Mouse (Mus musculus) liver, embryonic 15.5 days (tissue): Measurements from ENCODE around the gene Mafg. TPM values are rescaled to one million over a fixed set of nuclear protein-coding genes. Genes with fewer than 3 reads are reported as not detected.

Source experiments
- ATAC-seq: fragments of 200-750 bp; cut with Nextera tagmentation; 2 replicates; pipeline ENCODE4 v1.8.0; 2017; ENCODE audit warnings: moderate number of reproducible peaks, mild to moderate bottlenecking, moderate library complexity; ENCODE audit not compliant: insufficient read depth
- H3K27ac ChIP-seq: fragments of 300-500 bp; sonication (generic); replicated peaks from 2 replicates; pipeline ENCODE4 v1.5.1; 2015; ENCODE audit warnings: mild to moderate bottlenecking, inconsistent platforms
- H3K27me3 ChIP-seq: fragments of 300-500 bp; sonication (generic); 2 replicates; pipeline ENCODE4 v1.6.1; 2015; ENCODE audit warnings: mild to moderate bottlenecking, inconsistent platforms
- H3K36me3 ChIP-seq: fragments of 300-500 bp; sonication (generic); replicated peaks from 2 replicates; pipeline ENCODE4 v1.6.1; 2015; ENCODE audit warnings: moderate library complexity, mild to moderate bottlenecking, inconsistent platforms
- H3K4me1 ChIP-seq: fragments of 300-500 bp; sonication (generic); replicated peaks from 2 replicates; pipeline ENCODE4 v1.6.1; 2015; ENCODE audit warnings: inconsistent platforms
- H3K4me2 ChIP-seq: fragments of 300-500 bp; sonication (generic); 2 replicates; pipeline ENCODE4 v1.6.1; 2015; ENCODE audit warnings: moderate library complexity, mild to moderate bottlenecking, inconsistent platforms
- H3K4me3 ChIP-seq: fragments of 300-500 bp; sonication (generic); replicated peaks from 2 replicates; pipeline ENCODE4 v1.5.1; 2015; ENCODE audit warnings: mild to moderate bottlenecking, inconsistent platforms
- H3K9ac ChIP-seq: fragments of 300-500 bp; sonication (generic); 2 replicates; pipeline ENCODE4 v1.6.1; 2015; ENCODE audit warnings: moderate library complexity, mild to moderate bottlenecking, inconsistent platforms
- H3K9me3 ChIP-seq: fragments of 300-500 bp; sonication (generic); replicated peaks from 2 replicates; pipeline ENCODE4 v1.6.1; 2016; ENCODE audit warnings: inconsistent platforms
- WGBS: fragments of 180-500 bp; shearing (Covaris S2); methylation state at CpG from one replicate; pipeline ENCODE4 v1.1.7; 2015; ENCODE audit warnings: mixed read lengths; ENCODE audit not compliant: insufficient replicate concordance; 5-methylcytosine and 5-hydroxymethylcytosine counted together
- polyA plus RNA-seq: library from polyadenylated mRNA; unstranded; fragments of >200 nt; fragmentation: Nextera tagmentation; extraction: Ambion mirVana; gene quantifications from 2 replicates; pipeline ENCODE4 v1.2.1, GENCODE M21; 2015

Gene Mafg
- polyA plus RNA-seq, 1 experiment from 2014 or later = 37.6 TPM

GRCm38 (mm10) chr11:120629341-120629730 lies 4.1 kb downstream of the Mafg start:
- no peak for ATAC-seq
- peaks cover 84% of the 10 kb centered on the region for H3K4me1 ChIP-seq
- peak overlapping the region; percentile 87 for H3K4me3 ChIP-seq
- H3K36me3 ChIP-seq = peaks cover 24% of the 10 kb centered on the region
- H3K9ac ChIP-seq = peak overlapping the region; percentile 98
- H3K4me2 ChIP-seq = peak overlapping the region; percentile 94
- H3K9me3 ChIP-seq = no peaks in the 10 kb centered on the region
- 24% methylated on average over 23 of the region's 23 CpGs for WGBS
- peak overlapping the region; percentile 99 for H3K27ac ChIP-seq
- H3K27me3 ChIP-seq = no peaks in the 10 kb centered on the region

GRCm38 (mm10) chr11:120628601-120629340 lies 4.6 kb downstream of the Mafg start:
- Histone ChIP-seq H3K4me1 (peaks cover 84% of the 10 kb centered on the region), H3K27ac (peak overlapping the region; percentile 99)

GRCm38 (mm10) chr11:120627468-120628300 lies 5.7 kb downstream of the Mafg start:
- no peak for ATAC-seq
- no peaks in the 10 kb centered on the region for H3K27me3 ChIP-seq
- peaks cover 35% of the 10 kb centered on the region for H3K36me3 ChIP-seq
- H3K9me3 ChIP-seq = no peaks in the 10 kb centered on the region
- peak overlapping the region; percentile 28 for H3K9ac ChIP-seq
- peak overlapping the region; percentile 45 for H3K4me2 ChIP-seq
- 33% methylated on average over 22 of the region's 22 CpGs for WGBS
- H3K4me3 ChIP-seq = peak overlapping the region; percentile 27
- H3K4me1 ChIP-seq = peaks cover 92% of the 10 kb centered on the region
- H3K27ac ChIP-seq = peak overlapping the region; percentile 96

More at GRCm38 (mm10) chr11:120628601-120629340, 4.6 kb downstream of the Mafg start:
- Histone ChIP-seq H3K9ac (peak overlapping the region; percentile 98), H3K36me3 (peaks cover 24% of the 10 kb centered on the region), H3K9me3 (no peaks in the 10 kb centered on the region), H3K4me2 (peak overlapping the region; percentile 94), H3K27me3 (no peaks in the 10 kb centered on the region), H3K4me3 (peak overlapping the region; percentile 87)
- 80% methylated on average over 23 of the region's 23 CpGs for WGBS
- ATAC-seq = no peak

- Histone ChIP-seq H3K9me3 (no peaks in the 10 kb centered on the region), H3K9ac (0 out of 2 replicates have a peak overlapping the region, but pooled peaks have one; percentile 28), H3K4me3 (no peak overlapping the region), H3K4me1 (peaks cover 90% of the 10 kb centered on the region), H3K36me3 (peaks cover 42% of the 10 kb centered on the region), H3K27me3 (no peaks in the 10 kb centered on the region), H3K4me2 (peak overlapping the region; percentile 45), H3K27ac (peak overlapping the region; percentile 96)
- WGBS = 76% methylated on average over 11 of the region's 11 CpGs
- ATAC-seq = no peak
These were observed 6.5 kb downstream of the Mafg start for GRCm38 (mm10) chr11:120626785-120627467.

- Histone ChIP-seq H3K27ac (peak within 1 kb of the TSS; percentile 96), H3K36me3 (peaks cover 59% of the 10 kb centered on the region), H3K4me2 (peak within 1 kb of the TSS; percentile 90), H3K9ac (peak within 1 kb of the TSS; percentile 93), H3K27me3 (no peaks in the 10 kb centered on the region), H3K4me1 (peaks cover 73% of the 10 kb centered on the region), H3K9me3 (no peaks in the 10 kb centered on the region), H3K4me3 (peak within 1 kb of the TSS; percentile 93)
- no peak for ATAC-seq
- 12% methylated on average over 5 of the region's 5 CpGs for WGBS
These were observed 8.1 kb downstream of the Mafg start, which contains the start of gene Sirt7 for GRCm38 (mm10) chr11:120625152-120625775. Sirt7 (minus strand) TSS chr11:120625240.

GRCm38 (mm10) chr11:120624680-120625111 lies 8.7 kb downstream of the Mafg start:
- H3K4me1 ChIP-seq = peaks cover 67% of the 10 kb centered on the region
- 1% methylated on average over 53 of the region's 53 CpGs for WGBS
- peaks cover 65% of the 10 kb centered on the region for H3K36me3 ChIP-seq

GRCm38 (mm10) chr11:120623961-120624679 lies 9.3 kb downstream of the Mafg start:
- no peaks in the 10 kb centered on the region for H3K27me3 ChIP-seq
- ATAC-seq = peak; percentile 82
- peak overlapping the region; percentile 93 for H3K4me3 ChIP-seq
- peak overlapping the region; percentile 90 for H3K4me2 ChIP-seq
- peak overlapping the region; percentile 93 for H3K9ac ChIP-seq
- peaks cover 63% of the 10 kb centered on the region for H3K4me1 ChIP-seq
- H3K9me3 ChIP-seq = no peaks in the 10 kb centered on the region
- H3K27ac ChIP-seq = peak overlapping the region; percentile 96
- 10% methylated on average over 30 of the region's 30 CpGs for WGBS
- H3K36me3 ChIP-seq = peaks cover 66% of the 10 kb centered on the region

More at GRCm38 (mm10) chr11:120624680-120625111, 8.7 kb downstream of the Mafg start:
- peak; percentile 64 for ATAC-seq
- peak overlapping the region; percentile 90 for H3K4me2 ChIP-seq
- no peaks in the 10 kb centered on the region for H3K9me3 ChIP-seq
- H3K27ac ChIP-seq = peak overlapping the region; percentile 96
- H3K4me3 ChIP-seq = peak overlapping the region; percentile 93
- no peaks in the 10 kb centered on the region for H3K27me3 ChIP-seq
- peak overlapping the region; percentile 93 for H3K9ac ChIP-seq

GRCm38 (mm10) chr11:120622805-120623204 lies 10.6 kb downstream of the Mafg start:
- Histone ChIP-seq H3K36me3 (peaks cover 71% of the 10 kb centered on the region), H3K9me3 (no peaks in the 10 kb centered on the region), H3K4me1 (peaks cover 65% of the 10 kb centered on the region), H3K27me3 (no peaks in the 10 kb centered on the region), H3K4me3 (no peak overlapping the region), H3K9ac (no peak overlapping the region), H3K27ac (no peak overlapping the region), H3K4me2 (0 out of 2 replicates have a peak overlapping the region, but pooled peaks have one; percentile 90)
- 86% methylated on average over 6 of the region's 6 CpGs for WGBS
- ATAC-seq = no peak

GRCm38 (mm10) chr11:120620195-120620594 lies 13.2 kb downstream of the Mafg start:
- 88% methylated on average over 14 of the region's 14 CpGs for WGBS
- H3K4me2 ChIP-seq = no peak overlapping the region
- H3K4me3 ChIP-seq = no peak overlapping the region
- no peaks in the 10 kb centered on the region for H3K27me3 ChIP-seq
- peaks cover 67% of the 10 kb centered on the region for H3K36me3 ChIP-seq
- H3K4me1 ChIP-seq = peaks cover 61% of the 10 kb centered on the region
- H3K9me3 ChIP-seq = no peaks in the 10 kb centered on the region
- ATAC-seq = no peak
- no peak overlapping the region for H3K27ac ChIP-seq
- no peak overlapping the region for H3K9ac ChIP-seq
